Mouse (Mus musculus): ENCODE results near the gene Ubxn2a. TPM values are rescaled to one million over a fixed set of nuclear protein-coding genes. Genes with fewer than 3 reads are reported as not detected.
"Not testable (repeated sequence)": the region's sequence is repeated elsewhere in the genome, so short reads cannot be mapped to it uniquely, and the experiment has no call there.

The Ubxn2a gene
- polyA plus RNA-seq, 1 experiment from 2014 or later: 27.7 TPM

- CTCF ChIA-PET: no interaction called here
- in situ Hi-C loops (cut with MboI; ENCODE audit: low pct_unique_long_range_greater_than_20kb): loop anchor here (10.0 kb wide), 1 partner anchor 337 kb away; no protein-coding TSS in a partner anchor
- TF ChIP-seq CTCF (IDR thresholded peaks at IDR 0.05): no peak
- no peaks in the 10 kb centered on the region for H3K27me3 ChIP-seq
- POLR2A ChIA-PET: interaction anchor here (1.3 kb wide), 1 partner anchor 94 kb away, joined by 3 read pairs; the partner anchor contains the start of gene Sf3b6
- ATAC-seq: peak; percentile 48
- no peak for DNase-seq (ENCODE audit: low read depth, low spot score)
These were observed 4.2 kb upstream of the Ubxn2a start for GRCm38 (mm10) chr12:4911716-4912115.

GRCm38 (mm10) chr12:4910496-4910895 is 3.0 kb upstream of the Ubxn2a start:
- DNase-seq (ENCODE audit: low read depth, low spot score); CTCF ChIA-PET; POLR2A ChIA-PET; H3K27me3 ChIP-seq; ATAC-seq: not testable (repeated sequence)
- in situ Hi-C loops (cut with MboI; ENCODE audit: low pct_unique_long_range_greater_than_20kb): loop anchor here (10.0 kb wide), 1 partner anchor 336 kb away; no protein-coding TSS in a partner anchor

GRCm38 (mm10) chr12:4908391-4908790 is 886 bp upstream of the Ubxn2a start:
- H3K27me3 ChIP-seq: no peaks in the 10 kb centered on the region
- no peak for TF ChIP-seq CTCF (IDR thresholded peaks at IDR 0.05)
- POLR2A ChIA-PET: no interaction called here
- in situ Hi-C loops (cut with MboI; ENCODE audit: low pct_unique_long_range_greater_than_20kb): no loop called here
- CTCF ChIA-PET: no interaction called here
- ATAC-seq: no peak
- DNase-seq (ENCODE audit: low read depth, low spot score): no peak

- ChIA-PET CTCF (interaction anchor here (1.0 to 1.1 kb wide), 2 partner anchors 19 to 21 kb away, joined by 3 read pairs; no protein-coding TSS in a partner anchor), POLR2A (no interaction called here)
- DNase-seq (ENCODE audit: low read depth, low spot score) (no peak), ATAC-seq (no peak)
- no peak for TF ChIP-seq CTCF (IDR thresholded peaks at IDR 0.05)
- in situ Hi-C loops (cut with MboI; ENCODE audit: low pct_unique_long_range_greater_than_20kb): no loop called here
- no peaks in the 10 kb centered on the region for H3K27me3 ChIP-seq
These were observed 1.0 kb downstream of the Ubxn2a start for GRCm38 (mm10) chr12:4906476-4906875.

- no peaks in the 10 kb centered on the region for H3K27me3 ChIP-seq
- DNase-seq (ENCODE audit: low read depth, low spot score): no peak
- peak; percentile 27 for TF ChIP-seq CTCF (IDR thresholded peaks at IDR 0.05)
- no peak for ATAC-seq
- POLR2A ChIA-PET: no interaction called here
- CTCF ChIA-PET: interaction anchor here (1.0 to 1.2 kb wide), 4 partner anchors 9 to 21 kb away, joined by 3 to 5 read pairs (median 3); partner anchors contain the start of gene Atad2b
- in situ Hi-C loops (cut with MboI; ENCODE audit: low pct_unique_long_range_greater_than_20kb): no loop called here
These were observed 1.6 kb downstream of the Ubxn2a start for GRCm38 (mm10) chr12:4905946-4906345.

- CTCF ChIA-PET: no interaction called here
- in situ Hi-C loops (cut with MboI; ENCODE audit: low pct_unique_long_range_greater_than_20kb): no loop called here
- TF ChIP-seq CTCF (IDR thresholded peaks at IDR 0.05): no peak
These were observed 9.5 kb downstream of the Ubxn2a start for GRCm38 (mm10) chr12:4898024-4898423.

GRCm38 (mm10) chr12:4889891-4890290 is 17.6 kb downstream of the Ubxn2a start:
- ATAC-seq: no peak
- H3K27me3 ChIP-seq: no peaks in the 10 kb centered on the region
- no peak for DNase-seq (ENCODE audit: low read depth, low spot score)
- ChIA-PET POLR2A (no interaction called here), CTCF (no interaction called here)
- in situ Hi-C loops (cut with MboI; ENCODE audit: low pct_unique_long_range_greater_than_20kb): no loop called here
- TF ChIP-seq CTCF (IDR thresholded peaks at IDR 0.05): no peak

More at GRCm38 (mm10) chr12:4898024-4898423, 9.5 kb downstream of the Ubxn2a start:
- DNase-seq (ENCODE audit: low read depth, low spot score) (no peak), ATAC-seq (no peak)
- POLR2A ChIA-PET: no interaction called here
- H3K27me3 ChIP-seq: no peaks in the 10 kb centered on the region

GRCm38 (mm10) chr12:4889251-4889650 is 18.3 kb downstream of the Ubxn2a start:
- TF ChIP-seq CTCF (IDR thresholded peaks at IDR 0.05): no peak
- CTCF ChIA-PET: no interaction called here

GRCm38 (mm10) chr12:4888739-4889138 is 18.8 kb downstream of the Ubxn2a start:
- ChIA-PET CTCF (interaction anchor here (0.9 kb wide), 1 partner anchor 16 kb away, joined by 4 read pairs; no protein-coding TSS in a partner anchor), POLR2A (interaction anchor here (0.9 kb wide), 1 partner anchor 19 kb away, joined by 4 read pairs; the partner anchor contains the start of gene Ubxn2a)
- DNase-seq (ENCODE audit: low read depth, low spot score): no peak
- no peaks in the 10 kb centered on the region for H3K27me3 ChIP-seq
- in situ Hi-C loops (cut with MboI; ENCODE audit: low pct_unique_long_range_greater_than_20kb): no loop called here
- TF ChIP-seq CTCF (IDR thresholded peaks at IDR 0.05): no peak
- no peak for ATAC-seq

More at GRCm38 (mm10) chr12:4889251-4889650, 18.3 kb downstream of the Ubxn2a start:
- DNase-seq (ENCODE audit: low read depth, low spot score) (no peak), ATAC-seq (no peak)
- in situ Hi-C loops (cut with MboI; ENCODE audit: low pct_unique_long_range_greater_than_20kb): no loop called here
- POLR2A ChIA-PET: interaction anchor here (0.9 kb wide), 1 partner anchor 18 kb away, joined by 4 read pairs; the partner anchor contains the start of gene Ubxn2a
- no peaks in the 10 kb centered on the region for H3K27me3 ChIP-seq

GRCm38 (mm10) chr12:4886581-4886980 is 20.9 kb downstream of the Ubxn2a start:
- in situ Hi-C loops (cut with MboI; ENCODE audit: low pct_unique_long_range_greater_than_20kb); DNase-seq (ENCODE audit: low read depth, low spot score); ATAC-seq; CTCF ChIA-PET; POLR2A ChIA-PET; H3K27me3 ChIP-seq: not testable (repeated sequence)

GRCm38 (mm10) chr12:4885062-4885461 is 22.4 kb downstream of the Ubxn2a start:
- no peak for TF ChIP-seq CTCF (IDR thresholded peaks at IDR 0.05)
- ATAC-seq: no peak
- no peaks in the 10 kb centered on the region for H3K27me3 ChIP-seq
- in situ Hi-C loops (cut with MboI; ENCODE audit: low pct_unique_long_range_greater_than_20kb): no loop called here
- POLR2A ChIA-PET: no interaction called here
- CTCF ChIA-PET: interaction anchor here (0.7 to 1.4 kb wide), 2 partner anchors 15 to 21 kb away, joined by 3 to 4 read pairs; no protein-coding TSS in a partner anchor
- no peak for DNase-seq (ENCODE audit: low read depth, low spot score)

GRCm38 (mm10) chr12:4882086-4882485 is 25.4 kb downstream of the Ubxn2a start:
- DNase-seq (ENCODE audit: low read depth, low spot score) (no peak), ATAC-seq (no peak)
- H3K27me3 ChIP-seq: no peaks in the 10 kb centered on the region
- ChIA-PET POLR2A (no interaction called here), CTCF (no interaction called here)
- TF ChIP-seq CTCF (IDR thresholded peaks at IDR 0.05): no peak
- in situ Hi-C loops (cut with MboI; ENCODE audit: low pct_unique_long_range_greater_than_20kb): no loop called here
